Mouse (Mus musculus): ENCODE data around the gene Agps. TPM values are rescaled to one million over a fixed set of nuclear protein-coding genes. Genes with fewer than 3 reads are reported as not detected.

Agps gene
- polyA plus RNA-seq, 1 experiment: 3.5 TPM

- no peaks in the 10 kb centered on the region for H3K4me1 ChIP-seq (ENCODE audit: control insufficient read depth, insufficient read depth, insufficient read length)
- peak in 1 of 2 experiments; percentile 39 for DNase-seq (ENCODE audit: low read depth in 1 of 2, low spot score in 2 of 2)
- TF ChIP-seq CTCF (IDR thresholded peaks at IDR 0.05; ENCODE audit: extremely low read depth, insufficient read depth, insufficient read length, insufficient replicate concordance) (no peak), POLR2A (IDR thresholded peaks at IDR 0.05; ENCODE audit: low read depth, low read length) (no peak)
- H3K27me3 ChIP-seq (ENCODE audit: control insufficient read depth, insufficient read depth, low read length): no peaks in the 10 kb centered on the region
- H3K27ac ChIP-seq (ENCODE audit: insufficient read depth, low read length): no peak overlapping the region
- WGBS: 58% methylated on average over 4 of the region's 4 CpGs
- no peak overlapping the region for H3K4me3 ChIP-seq (ENCODE audit: extremely low read depth, insufficient read depth, insufficient read length)
- peaks cover 14% of the 10 kb centered on the region for H3K36me3 ChIP-seq (ENCODE audit: control insufficient read depth, insufficient read depth, low read length)
Measured at GRCm38 (mm10) chr2:75891981-75892380, 60.0 kb downstream of the Agps start.

- peaks cover 11% of the 10 kb centered on the region for H3K36me3 ChIP-seq (ENCODE audit: control insufficient read depth, insufficient read depth, low read length)
- 92% methylated on average over 5 of the region's 5 CpGs for WGBS
- DNase-seq (ENCODE audit: low read depth in 1 of 2, low spot score in 2 of 2): no peak
- no peaks in the 10 kb centered on the region for H3K4me1 ChIP-seq (ENCODE audit: control insufficient read depth, insufficient read depth, insufficient read length)
- no peak overlapping the region for H3K4me3 ChIP-seq (ENCODE audit: extremely low read depth, insufficient read depth, insufficient read length)
- H3K27me3 ChIP-seq (ENCODE audit: control insufficient read depth, insufficient read depth, low read length): no peaks in the 10 kb centered on the region
- no peak for TF ChIP-seq POLR2A (IDR thresholded peaks at IDR 0.05; ENCODE audit: low read depth, low read length)
- no peak for TF ChIP-seq CTCF (IDR thresholded peaks at IDR 0.05; ENCODE audit: extremely low read depth, insufficient read depth, insufficient read length, insufficient replicate concordance)
- no peak overlapping the region for H3K27ac ChIP-seq (ENCODE audit: insufficient read depth, low read length)
Measured at GRCm38 (mm10) chr2:75895711-75896110, 63.7 kb downstream of the Agps start.

- Histone ChIP-seq H3K36me3 (ENCODE audit: control insufficient read depth, insufficient read depth, low read length) (peaks cover 20% of the 10 kb centered on the region), H3K4me1 (ENCODE audit: control insufficient read depth, insufficient read depth, insufficient read length) (no peaks in the 10 kb centered on the region), H3K4me3 (ENCODE audit: extremely low read depth, insufficient read depth, insufficient read length) (no peak overlapping the region), H3K27me3 (ENCODE audit: control insufficient read depth, insufficient read depth, low read length) (no peaks in the 10 kb centered on the region), H3K27ac (ENCODE audit: insufficient read depth, low read length) (no peak overlapping the region)
- DNase-seq (ENCODE audit: low read depth in 1 of 2, low spot score in 2 of 2): no peak
- WGBS: 93% methylated on average over 1 of the region's 1 CpGs
- TF ChIP-seq CTCF (IDR thresholded peaks at IDR 0.05; ENCODE audit: extremely low read depth, insufficient read depth, insufficient read length, insufficient replicate concordance) (no peak), POLR2A (IDR thresholded peaks at IDR 0.05; ENCODE audit: low read depth, low read length) (no peak)
Measured at GRCm38 (mm10) chr2:75900281-75900680, 68.3 kb downstream of the Agps start.

- TF ChIP-seq CTCF (IDR thresholded peaks at IDR 0.05; ENCODE audit: extremely low read depth, insufficient read depth, insufficient read length, insufficient replicate concordance): no peak
- TF ChIP-seq POLR2A (IDR thresholded peaks at IDR 0.05; ENCODE audit: low read depth, low read length): no peak
- H3K4me3 ChIP-seq (ENCODE audit: extremely low read depth, insufficient read depth, insufficient read length): no peak overlapping the region
- H3K27ac ChIP-seq (ENCODE audit: insufficient read depth, low read length): no peak overlapping the region
- no peaks in the 10 kb centered on the region for H3K27me3 ChIP-seq (ENCODE audit: control insufficient read depth, insufficient read depth, low read length)
- peaks cover 17% of the 10 kb centered on the region for H3K36me3 ChIP-seq (ENCODE audit: control insufficient read depth, insufficient read depth, low read length)
- no peak for DNase-seq (ENCODE audit: low read depth in 1 of 2, low spot score in 2 of 2)
- WGBS: 80% methylated on average over 9 of the region's 9 CpGs
- H3K4me1 ChIP-seq (ENCODE audit: control insufficient read depth, insufficient read depth, insufficient read length): no peaks in the 10 kb centered on the region
Measured at GRCm38 (mm10) chr2:75901869-75902268, 69.9 kb downstream of the Agps start.

- no peak overlapping the region for H3K4me3 ChIP-seq (ENCODE audit: extremely low read depth, insufficient read depth, insufficient read length)
- peaks cover 8% of the 10 kb centered on the region for H3K36me3 ChIP-seq (ENCODE audit: control insufficient read depth, insufficient read depth, low read length)
- no peak for TF ChIP-seq POLR2A (IDR thresholded peaks at IDR 0.05; ENCODE audit: low read depth, low read length)
- H3K4me1 ChIP-seq (ENCODE audit: control insufficient read depth, insufficient read depth, insufficient read length): no peaks in the 10 kb centered on the region
- no peaks in the 10 kb centered on the region for H3K27me3 ChIP-seq (ENCODE audit: control insufficient read depth, insufficient read depth, low read length)
- no peak for DNase-seq (ENCODE audit: low read depth in 1 of 2, low spot score in 2 of 2)
- WGBS: 10% methylated on average over 1 of the region's 1 CpGs
- no peak overlapping the region for H3K27ac ChIP-seq (ENCODE audit: insufficient read depth, low read length)
Measured at GRCm38 (mm10) chr2:75907142-75907541, 75.2 kb downstream of the Agps start.

GRCm38 (mm10) chr2:75915040-75915439 lies 83.1 kb downstream of the Agps start:
- no peaks in the 10 kb centered on the region for H3K4me1 ChIP-seq (ENCODE audit: control insufficient read depth, insufficient read depth, insufficient read length)
- H3K4me3 ChIP-seq (ENCODE audit: extremely low read depth, insufficient read depth, insufficient read length): no peak overlapping the region
- no peaks in the 10 kb centered on the region for H3K27me3 ChIP-seq (ENCODE audit: control insufficient read depth, insufficient read depth, low read length)
- DNase-seq (ENCODE audit: low read depth in 1 of 2, low spot score in 2 of 2): no peak
- WGBS: 86% methylated on average over 3 of the region's 3 CpGs
- H3K27ac ChIP-seq (ENCODE audit: insufficient read depth, low read length): no peak overlapping the region
- TF ChIP-seq POLR2A (IDR thresholded peaks at IDR 0.05; ENCODE audit: low read depth, low read length) (no peak), CTCF (IDR thresholded peaks at IDR 0.05; ENCODE audit: extremely low read depth, insufficient read depth, insufficient read length, insufficient replicate concordance) (no peak)
- H3K36me3 ChIP-seq (ENCODE audit: control insufficient read depth, insufficient read depth, low read length): peaks cover 11% of the 10 kb centered on the region

GRCm38 (mm10) chr2:75923807-75924340 lies 91.9 kb downstream of the Agps start:
- 94% methylated on average over 4 of the region's 4 CpGs for WGBS
- no peak overlapping the region for H3K27ac ChIP-seq (ENCODE audit: insufficient read depth, low read length)
- DNase-seq (ENCODE audit: low read depth in 1 of 2, low spot score in 2 of 2): no peak
- no peak overlapping the region for H3K4me3 ChIP-seq (ENCODE audit: extremely low read depth, insufficient read depth, insufficient read length)
- no peak for TF ChIP-seq CTCF (IDR thresholded peaks at IDR 0.05; ENCODE audit: extremely low read depth, insufficient read depth, insufficient read length, insufficient replicate concordance)
- no peaks in the 10 kb centered on the region for H3K27me3 ChIP-seq (ENCODE audit: control insufficient read depth, insufficient read depth, low read length)
- peaks cover 11% of the 10 kb centered on the region for H3K36me3 ChIP-seq (ENCODE audit: control insufficient read depth, insufficient read depth, low read length)
- H3K4me1 ChIP-seq (ENCODE audit: control insufficient read depth, insufficient read depth, insufficient read length): no peaks in the 10 kb centered on the region
